Mouse (Mus musculus) E14TG2a.4 (cell line): ENCODE measurements around the gene Oas1e.

Source experiments
- CTCF ChIP-seq: conservative IDR thresholded peaks from 2 replicates; pipeline ENCODE4 v1.5.1; 2014; ENCODE audit warnings: low read length
- NANOG ChIP-seq: IDR thresholded peaks from 2 replicates; pipeline ENCODE4 v1.6.1; 2014; ENCODE audit warnings: borderline replicate concordance, low read length, mixed read lengths
- POU5F1 ChIP-seq: IDR thresholded peaks from 2 replicates; pipeline ENCODE4 v1.6.1; 2014; ENCODE audit warnings: low read length, borderline replicate concordance

DNA sequence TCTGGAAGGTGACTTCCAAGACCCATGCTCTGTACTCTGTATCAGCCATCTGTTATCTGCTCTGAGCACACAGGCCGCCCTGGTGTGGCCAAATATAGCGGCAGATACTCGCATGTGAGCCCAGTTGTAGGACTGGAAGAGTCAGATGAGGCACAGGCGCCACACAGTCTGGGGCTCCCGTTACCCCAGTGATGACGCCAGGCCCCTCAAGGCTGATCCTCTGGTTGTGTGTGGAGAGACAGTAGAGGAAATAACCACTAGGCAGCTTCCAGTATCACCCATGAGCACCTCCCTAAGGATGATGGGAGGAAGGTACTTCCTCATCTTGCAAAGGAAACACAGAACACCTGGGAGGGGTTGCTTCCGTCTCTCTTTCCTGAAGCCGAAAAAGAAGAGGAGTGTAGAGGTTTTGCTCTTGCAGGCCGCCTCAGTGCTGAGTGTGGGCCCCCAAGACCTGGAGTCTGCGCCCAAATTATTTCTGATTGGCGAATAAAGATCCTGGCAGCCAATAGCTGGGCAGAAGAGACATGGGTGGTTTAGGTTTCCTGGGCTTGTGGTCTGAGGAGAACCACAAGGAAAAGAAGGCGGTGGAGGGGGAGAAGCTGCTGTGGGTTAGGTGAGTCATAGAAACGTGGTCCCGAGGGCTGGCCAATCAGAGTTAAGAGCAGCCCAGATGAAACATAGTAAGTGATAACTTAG is 19.9 kb downstream of the Oas1e start:
- no peak for TF ChIP-seq CTCF
- no peak for TF ChIP-seq POU5F1
- TF ChIP-seq NANOG, result no peak
